Mouse (Mus musculus) kidney, postnatal 0 days (tissue): Measurements from ENCODE around the gene 4921536K21Rik. TPM values are rescaled to one million over a fixed set of nuclear protein-coding genes. Genes with fewer than 3 reads are reported as not detected.

ENCODE experiments used
- ATAC-seq: fragments of 200-750 bp; cut with Nextera tagmentation; replicated peaks from 2 replicates; pipeline ENCODE4 v1.8.0; 2017; ENCODE audit warnings: low read depth, moderate number of reproducible peaks, moderate TSS enrichment, moderate library complexity; ENCODE audit not compliant: low FRiP score
- DNase-seq: peaks from one replicate; pipeline ENCODE4 v3.0.0-alpha.2; 2016; ENCODE audit warnings: low spot score
- H3K27ac ChIP-seq: fragments of 300-500 bp; sonication (generic); 2 replicates; pipeline ENCODE4 v1.5.1; 2014; ENCODE audit warnings: mild to moderate bottlenecking
- H3K27me3 ChIP-seq: fragments of 300-500 bp; sonication (generic); 2 replicates; pipeline ENCODE4 v1.6.1; 2014; ENCODE audit warnings: low read length, mixed read lengths; ENCODE audit not compliant: insufficient read depth
- H3K36me3 ChIP-seq: fragments of 300-500 bp; sonication (generic); 2 replicates; pipeline ENCODE4 v1.6.1; 2014; ENCODE audit warnings: low read length, mixed read lengths; ENCODE audit not compliant: insufficient read depth
- H3K4me1 ChIP-seq: fragments of 300-500 bp; sonication (generic); replicated peaks from 2 replicates; pipeline ENCODE4 v1.6.1; 2014; ENCODE audit warnings: antibody characterized with exemption, low read length, mixed read lengths; ENCODE audit not compliant: insufficient read depth
- H3K4me2 ChIP-seq: fragments of 300-500 bp; sonication (generic); 2 replicates; pipeline ENCODE4 v1.6.1; 2014; ENCODE audit warnings: mild to moderate bottlenecking, low read length, moderate library complexity, mixed read lengths
- H3K4me3 ChIP-seq: fragments of 300-500 bp; sonication (generic); replicated peaks from 2 replicates; pipeline ENCODE4 v1.5.1; 2014; ENCODE audit warnings: low read depth, low read length
- H3K9ac ChIP-seq: fragments of 300-500 bp; sonication (generic); 2 replicates; pipeline ENCODE4 v1.6.1; 2014; ENCODE audit warnings: low read depth, low read length
- H3K9me3 ChIP-seq: fragments of 300-500 bp; sonication (generic); replicated peaks from 2 replicates; pipeline ENCODE4 v1.6.1; 2016; ENCODE audit warnings: low read length, inconsistent platforms, mixed read lengths
- CTCF ChIP-seq: IDR thresholded peaks from 2 replicates; pipeline ENCODE4 v1.5.1; 2016; ENCODE audit warnings: antibody characterized with exemption, low read depth, mild to moderate bottlenecking, moderate library complexity
- WGBS: fragments of 180-500 bp; shearing (Covaris S2); extraction: QIAGEN DNeasy Blood & Tissue Kit; methylation state at CpG from one replicate; pipeline ENCODE4 v1.1.7; 2014; 5-methylcytosine and 5-hydroxymethylcytosine counted together
- polyA plus RNA-seq: library from polyadenylated mRNA; unstranded; fragments of >200 nt; fragmentation: Nextera tagmentation; extraction: Ambion mirVana; gene quantifications from 2 replicates; pipeline ENCODE4 v1.2.1, GENCODE M21; 2015

Gene 4921536K21Rik
- polyA plus RNA-seq, 1 experiment from 2014 or later, result 0.42 TPM

- no peak overlapping the region for H3K4me3 ChIP-seq
- no peak overlapping the region for H3K4me2 ChIP-seq
- no peaks in the 10 kb centered on the region for H3K9me3 ChIP-seq
- no peak overlapping the region for H3K27ac ChIP-seq
- no peaks in the 10 kb centered on the region for H3K4me1 ChIP-seq
- ATAC-seq (no peak), DNase-seq (no peak)
- 63% methylated on average over 5 of the region's 5 CpGs for WGBS
- no peak overlapping the region for H3K9ac ChIP-seq
- TF ChIP-seq CTCF, result no peak
- H3K27me3 ChIP-seq, result no peaks in the 10 kb centered on the region
- no peaks in the 10 kb centered on the region for H3K36me3 ChIP-seq
Measured at GRCm38 (mm10) chr11:3853481-3854034, 41.3 kb downstream of the 4921536K21Rik start.

DNA sequence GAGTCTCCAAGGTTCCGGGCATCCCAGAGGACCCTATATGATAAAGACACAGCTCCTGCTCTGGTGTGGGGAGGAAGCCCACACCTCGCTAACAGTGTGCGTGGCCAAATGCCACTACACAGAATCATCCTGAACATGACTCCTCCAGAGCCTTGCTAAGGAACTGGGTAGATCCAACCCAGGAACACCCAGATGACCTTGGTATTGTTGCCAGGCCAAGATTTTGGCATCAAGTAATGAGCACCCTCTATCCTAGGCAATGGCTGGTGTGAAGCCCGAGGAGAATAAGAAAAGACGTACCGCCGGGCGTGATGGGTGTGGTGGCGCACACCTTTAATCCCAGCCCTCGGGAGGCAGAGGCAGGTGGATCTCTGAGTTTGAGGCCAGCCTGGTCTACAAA lies 41.9 kb downstream of the 4921536K21Rik start:
- Histone ChIP-seq H3K4me3 (no peak overlapping the region), H3K27me3 (no peaks in the 10 kb centered on the region), H3K4me1 (no peaks in the 10 kb centered on the region), H3K9ac (no peak overlapping the region), H3K36me3 (no peaks in the 10 kb centered on the region), H3K27ac (no peak overlapping the region), H3K4me2 (no peak overlapping the region), H3K9me3 (no peaks in the 10 kb centered on the region)
- TF ChIP-seq CTCF, result no peak
- ATAC-seq, result no peak
- 97% methylated on average over 10 of the region's 10 CpGs for WGBS
- no peak for DNase-seq

GRCm38 (mm10) chr11:3851872-3852271 lies 43.0 kb downstream of the 4921536K21Rik start:
- Histone ChIP-seq H3K4me1 (no peaks in the 10 kb centered on the region), H3K4me3 (no peak overlapping the region), H3K27ac (no peak overlapping the region), H3K9ac (no peak overlapping the region), H3K36me3 (no peaks in the 10 kb centered on the region), H3K27me3 (no peaks in the 10 kb centered on the region), H3K9me3 (no peaks in the 10 kb centered on the region), H3K4me2 (no peak overlapping the region)
- no peak for TF ChIP-seq CTCF
- ATAC-seq (no peak), DNase-seq (no peak)
- WGBS, result 63% methylated on average over 4 of the region's 4 CpGs

- TF ChIP-seq CTCF, result no peak
- Histone ChIP-seq H3K9ac (no peak overlapping the region), H3K27me3 (no peaks in the 10 kb centered on the region), H3K9me3 (no peaks in the 10 kb centered on the region), H3K4me1 (no peaks in the 10 kb centered on the region), H3K27ac (no peak overlapping the region), H3K4me2 (no peak overlapping the region), H3K36me3 (no peaks in the 10 kb centered on the region), H3K4me3 (no peak overlapping the region)
- ATAC-seq (no peak), DNase-seq (no peak)
- WGBS, result 45% methylated on average over 5 of the region's 5 CpGs
Measured at GRCm38 (mm10) chr11:3850746-3851277, 44.1 kb downstream of the 4921536K21Rik start.

DNA sequence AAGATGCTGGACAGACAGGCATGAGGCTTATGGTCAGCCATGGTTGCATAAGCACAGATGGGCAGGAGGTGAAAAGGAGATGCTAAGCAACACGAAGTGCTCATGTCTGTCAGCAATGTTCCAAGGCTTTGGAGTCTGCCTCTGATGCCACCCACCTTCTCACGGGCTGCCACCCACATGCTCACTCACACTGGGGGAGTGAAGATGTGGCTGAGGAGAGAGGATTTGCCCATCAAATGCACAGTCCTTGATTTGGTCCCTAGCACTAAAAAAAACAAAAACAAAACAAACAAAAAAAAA lies 44.6 kb downstream of the 4921536K21Rik start:
- no peak for DNase-seq
- H3K27ac ChIP-seq, result no peak overlapping the region
- H3K4me2 ChIP-seq, result no peak overlapping the region
- no peaks in the 10 kb centered on the region for H3K36me3 ChIP-seq
- H3K9me3 ChIP-seq, result no peaks in the 10 kb centered on the region
- 34% methylated on average over 2 of the region's 2 CpGs for WGBS
- no peak overlapping the region for H3K4me3 ChIP-seq
- no peaks in the 10 kb centered on the region for H3K4me1 ChIP-seq
- no peak for TF ChIP-seq CTCF
- no peaks in the 10 kb centered on the region for H3K27me3 ChIP-seq
- no peak overlapping the region for H3K9ac ChIP-seq
- no peak for ATAC-seq

DNA sequence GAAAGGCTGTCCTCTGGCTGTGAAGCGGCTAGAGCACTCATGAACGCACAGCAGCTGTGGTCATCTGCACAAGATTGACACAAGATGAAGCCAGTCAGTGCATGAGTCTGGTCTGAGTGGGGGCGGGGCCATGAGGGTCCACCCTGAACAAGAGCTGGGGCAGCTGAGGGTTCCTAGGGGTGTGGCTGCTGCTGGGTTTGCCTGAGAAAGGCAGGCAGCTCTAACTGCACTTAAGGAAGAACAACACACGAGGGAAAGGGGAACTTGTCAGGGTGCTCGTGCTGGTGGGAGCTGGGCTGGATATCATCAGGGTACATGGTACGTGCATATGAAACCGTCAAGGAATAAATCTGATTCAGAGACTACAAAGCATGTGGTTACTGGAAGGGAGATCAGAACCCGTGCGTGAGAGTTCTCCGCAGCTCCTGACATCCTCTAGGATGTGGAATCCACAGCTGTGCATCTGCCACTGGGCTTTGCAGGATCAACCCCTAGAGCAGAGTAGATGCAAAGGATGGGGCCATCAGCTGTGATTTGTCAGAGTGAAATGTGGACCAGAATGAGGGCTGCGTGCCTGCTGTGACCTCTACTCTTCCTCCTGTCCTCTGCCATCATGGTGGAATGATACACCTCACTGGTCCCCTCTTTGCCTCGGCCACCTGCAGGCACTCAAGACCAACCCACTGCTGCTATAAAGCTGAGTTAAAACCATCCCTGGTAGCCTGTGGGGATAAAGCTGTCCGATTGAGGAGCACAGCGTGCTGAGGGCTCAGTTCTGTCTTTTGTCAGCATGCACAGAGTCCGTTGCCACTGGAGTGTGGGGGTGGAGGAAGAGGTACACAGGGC lies 45.2 kb downstream of the 4921536K21Rik start:
- H3K4me2 ChIP-seq, result no peak overlapping the region
- H3K4me1 ChIP-seq, result no peaks in the 10 kb centered on the region
- no peak overlapping the region for H3K4me3 ChIP-seq
- H3K9ac ChIP-seq, result no peak overlapping the region
- ATAC-seq, result no peak
- no peak for DNase-seq
- no peaks in the 10 kb centered on the region for H3K36me3 ChIP-seq
- H3K9me3 ChIP-seq, result no peaks in the 10 kb centered on the region
- TF ChIP-seq CTCF, result no peak
- no peak overlapping the region for H3K27ac ChIP-seq
- WGBS, result 68% methylated on average over 15 of the region's 15 CpGs
- H3K27me3 ChIP-seq, result no peaks in the 10 kb centered on the region
